Mouse (Mus musculus): ENCODE data around the gene Rab3gap2. TPM values are rescaled to one million over a fixed set of nuclear protein-coding genes. Genes with fewer than 3 reads are reported as not detected.

Rab3gap2 gene
- polyA plus RNA-seq, 1 experiment, result 32.8 TPM

DNA sequence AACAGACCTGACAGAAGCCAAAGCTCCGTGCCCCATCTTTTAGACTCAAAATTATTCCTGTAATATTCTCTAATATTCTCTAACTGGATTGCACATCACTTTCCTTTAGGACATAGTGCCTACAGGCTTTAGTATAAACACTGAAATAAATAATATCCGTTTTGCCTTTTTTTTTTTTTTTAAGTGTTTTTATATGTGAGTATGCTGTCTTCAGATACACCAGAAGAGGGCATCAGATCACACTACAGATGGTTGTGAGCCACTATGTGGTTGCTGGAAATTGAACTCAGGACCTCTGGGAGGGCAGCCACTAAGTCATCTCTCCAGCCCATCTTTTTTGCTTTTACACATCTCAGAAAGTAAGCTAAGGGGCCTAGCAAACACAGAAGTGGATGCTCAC is 1.9 kb upstream of the Rab3gap2 start:
- Histone ChIP-seq H3K9me3 (replicated peaks; ENCODE audit: control insufficient read depth, insufficient read depth, low read length, poor library complexity, severe bottlenecking) (no peaks in the 10 kb centered on the region), H3K27ac (ENCODE audit: insufficient read depth, low read length) (no peak overlapping the region), H3K9ac (ENCODE audit: low read depth, poor library complexity, severe bottlenecking) (no peak overlapping the region), H3K36me3 (ENCODE audit: control insufficient read depth, insufficient read depth, low read length, poor library complexity, severe bottlenecking) (no peaks in the 10 kb centered on the region), H3K27me3 (ENCODE audit: control insufficient read depth, insufficient read depth, low read length, poor library complexity, severe bottlenecking) (no peaks in the 10 kb centered on the region), H3K4me3 (ENCODE audit: low read depth, low read length) (no peak overlapping the region), H3K4me1 (ENCODE audit: control insufficient read depth, insufficient read depth, low read length) (no peaks in the 10 kb centered on the region)
- TF ChIP-seq EP300 (IDR thresholded peaks at IDR 0.05; ENCODE audit: insufficient read depth, low read depth, low read length), result no peak
- TF ChIP-seq POLR2A (IDR thresholded peaks at IDR 0.05; ENCODE audit: insufficient read depth, low read length), result no peak
- no peak for TF ChIP-seq CTCF (IDR thresholded peaks at IDR 0.05; ENCODE audit: low read depth, low read length)

- Histone ChIP-seq H3K36me3 (ENCODE audit: control insufficient read depth, insufficient read depth, low read length, poor library complexity, severe bottlenecking) (no peaks in the 10 kb centered on the region), H3K27ac (ENCODE audit: insufficient read depth, low read length) (peak overlapping the region; percentile 60), H3K27me3 (ENCODE audit: control insufficient read depth, insufficient read depth, low read length, poor library complexity, severe bottlenecking) (no peaks in the 10 kb centered on the region), H3K4me1 (ENCODE audit: control insufficient read depth, insufficient read depth, low read length) (no peaks in the 10 kb centered on the region), H3K9ac (ENCODE audit: low read depth, poor library complexity, severe bottlenecking) (peak overlapping the region; percentile 57), H3K9me3 (replicated peaks; ENCODE audit: control insufficient read depth, insufficient read depth, low read length, poor library complexity, severe bottlenecking) (no peaks in the 10 kb centered on the region), H3K4me3 (ENCODE audit: low read depth, low read length) (peak overlapping the region; percentile 85)
- no peak for TF ChIP-seq POLR2A (IDR thresholded peaks at IDR 0.05; ENCODE audit: insufficient read depth, low read length)
- no peak for TF ChIP-seq EP300 (IDR thresholded peaks at IDR 0.05; ENCODE audit: insufficient read depth, low read depth, low read length)
- TF ChIP-seq CTCF (IDR thresholded peaks at IDR 0.05; ENCODE audit: low read depth, low read length), result no peak
These were observed 565 bp upstream of the Rab3gap2 start for GRCm38 (mm10) chr1:185203196-185203908.

GRCm38 (mm10) chr1:185205090-185205489 is 1.2 kb downstream of the Rab3gap2 start:
- TF ChIP-seq POLR2A (IDR thresholded peaks at IDR 0.05; ENCODE audit: insufficient read depth, low read length) (no peak), CTCF (IDR thresholded peaks at IDR 0.05; ENCODE audit: low read depth, low read length) (no peak), EP300 (IDR thresholded peaks at IDR 0.05; ENCODE audit: insufficient read depth, low read depth, low read length) (no peak)
- Histone ChIP-seq H3K9ac (ENCODE audit: low read depth, poor library complexity, severe bottlenecking) (no peak overlapping the region), H3K27me3 (ENCODE audit: control insufficient read depth, insufficient read depth, low read length, poor library complexity, severe bottlenecking) (no peaks in the 10 kb centered on the region)

GRCm38 (mm10) chr1:185207851-185208595 is 4.1 kb downstream of the Rab3gap2 start:
- Histone ChIP-seq H3K27ac (ENCODE audit: insufficient read depth, low read length) (peak overlapping the region; percentile 92), H3K9me3 (replicated peaks; ENCODE audit: control insufficient read depth, insufficient read depth, low read length, poor library complexity, severe bottlenecking) (no peaks in the 10 kb centered on the region), H3K27me3 (ENCODE audit: control insufficient read depth, insufficient read depth, low read length, poor library complexity, severe bottlenecking) (no peaks in the 10 kb centered on the region), H3K9ac (ENCODE audit: low read depth, poor library complexity, severe bottlenecking) (peak overlapping the region; percentile 40; the same call in 1 of the 2 replicates), H3K4me3 (ENCODE audit: low read depth, low read length) (peak overlapping the region; percentile 32; the same call in 1 of the 2 replicates), H3K36me3 (ENCODE audit: control insufficient read depth, insufficient read depth, low read length, poor library complexity, severe bottlenecking) (no peaks in the 10 kb centered on the region), H3K4me1 (ENCODE audit: control insufficient read depth, insufficient read depth, low read length) (peaks cover 4% of the 10 kb centered on the region)
- TF ChIP-seq CTCF (IDR thresholded peaks at IDR 0.05; ENCODE audit: low read depth, low read length), result no peak

More at GRCm38 (mm10) chr1:185205090-185205489, 1.2 kb downstream of the Rab3gap2 start:
- H3K36me3 ChIP-seq (ENCODE audit: control insufficient read depth, insufficient read depth, low read length, poor library complexity, severe bottlenecking), result no peaks in the 10 kb centered on the region
- H3K9me3 ChIP-seq (replicated peaks; ENCODE audit: control insufficient read depth, insufficient read depth, low read length, poor library complexity, severe bottlenecking), result no peaks in the 10 kb centered on the region
- H3K27ac ChIP-seq (ENCODE audit: insufficient read depth, low read length), result no peak overlapping the region
- H3K4me3 ChIP-seq (ENCODE audit: low read depth, low read length), result no peak overlapping the region
- H3K4me1 ChIP-seq (ENCODE audit: control insufficient read depth, insufficient read depth, low read length), result no peaks in the 10 kb centered on the region

GRCm38 (mm10) chr1:185208766-185209165 is 4.8 kb downstream of the Rab3gap2 start:
- Histone ChIP-seq H3K9me3 (replicated peaks; ENCODE audit: control insufficient read depth, insufficient read depth, low read length, poor library complexity, severe bottlenecking) (no peaks in the 10 kb centered on the region), H3K27me3 (ENCODE audit: control insufficient read depth, insufficient read depth, low read length, poor library complexity, severe bottlenecking) (no peaks in the 10 kb centered on the region), H3K4me1 (ENCODE audit: control insufficient read depth, insufficient read depth, low read length) (peaks cover 4% of the 10 kb centered on the region), H3K9ac (ENCODE audit: low read depth, poor library complexity, severe bottlenecking) (peak overlapping the region; percentile 40), H3K27ac (ENCODE audit: insufficient read depth, low read length) (peak overlapping the region; percentile 85), H3K36me3 (ENCODE audit: control insufficient read depth, insufficient read depth, low read length, poor library complexity, severe bottlenecking) (no peaks in the 10 kb centered on the region), H3K4me3 (ENCODE audit: low read depth, low read length) (0 out of 2 replicates have a peak overlapping the region, but pooled peaks have one; percentile 23)
- TF ChIP-seq EP300 (IDR thresholded peaks at IDR 0.05; ENCODE audit: insufficient read depth, low read depth, low read length) (no peak), CTCF (IDR thresholded peaks at IDR 0.05; ENCODE audit: low read depth, low read length) (no peak)

- TF ChIP-seq POLR2A (IDR thresholded peaks at IDR 0.05; ENCODE audit: insufficient read depth, low read length), result no peak
- no peak for TF ChIP-seq EP300 (IDR thresholded peaks at IDR 0.05; ENCODE audit: insufficient read depth, low read depth, low read length)
- no peak for TF ChIP-seq CTCF (IDR thresholded peaks at IDR 0.05; ENCODE audit: low read depth, low read length)
- Histone ChIP-seq H3K27me3 (ENCODE audit: control insufficient read depth, insufficient read depth, low read length, poor library complexity, severe bottlenecking) (no peaks in the 10 kb centered on the region), H3K4me3 (ENCODE audit: low read depth, low read length) (peak overlapping the region; percentile 40), H3K9me3 (replicated peaks; ENCODE audit: control insufficient read depth, insufficient read depth, low read length, poor library complexity, severe bottlenecking) (no peaks in the 10 kb centered on the region), H3K27ac (ENCODE audit: insufficient read depth, low read length) (peak overlapping the region; percentile 85), H3K4me1 (ENCODE audit: control insufficient read depth, insufficient read depth, low read length) (peaks cover 4% of the 10 kb centered on the region), H3K36me3 (ENCODE audit: control insufficient read depth, insufficient read depth, low read length, poor library complexity, severe bottlenecking) (no peaks in the 10 kb centered on the region), H3K9ac (ENCODE audit: low read depth, poor library complexity, severe bottlenecking) (peak overlapping the region; percentile 40)
These were observed 5.8 kb downstream of the Rab3gap2 start for GRCm38 (mm10) chr1:185209641-185210176.
